Mouse (Mus musculus) myocyte (in vitro differentiated cells): ENCODE measurements around the gene S100a6. TPM values are rescaled to one million over a fixed set of nuclear protein-coding genes. Genes with fewer than 3 reads are reported as not detected.

Experiments
- H3K27me3 ChIP-seq: one replicate; pipeline ENCODE4 v1.6.1; 2011; ENCODE audit not compliant: control insufficient read depth, insufficient read depth, insufficient read length
- H3K36me3 ChIP-seq: one replicate; pipeline ENCODE4 v1.6.1; 2011; ENCODE audit not compliant: control insufficient read depth, insufficient read depth
- H3K4me2 ChIP-seq: one replicate; pipeline ENCODE4 v1.6.1; 2011; ENCODE audit warnings: low read depth, control low read depth
- H3K4me3 ChIP-seq: one replicate; pipeline ENCODE4 v1.5.1; 2011; ENCODE audit warnings: mild to moderate bottlenecking, control low read depth, moderate library complexity
- H3K79me2 ChIP-seq: one replicate; pipeline ENCODE4 v1.6.1; 2011; ENCODE audit not compliant: control insufficient read depth, insufficient read depth
- H3ac ChIP-seq: one replicate; pipeline ENCODE4 v1.6.1; 2011; ENCODE audit not compliant: control insufficient read depth, insufficient read length
- CEBPB ChIP-seq: IDR thresholded peaks from 2 replicates; pipeline ENCODE4 v1.6.1; 2011; ENCODE audit warnings: mild to moderate bottlenecking, moderate library complexity; ENCODE audit not compliant: poor library complexity, insufficient read depth, severe bottlenecking
- E2F4 ChIP-seq: IDR thresholded peaks from one replicate; pipeline ENCODE4 v1.6.1; 2011; ENCODE audit warnings: mild to moderate bottlenecking, control low read depth, moderate library complexity; ENCODE audit not compliant: insufficient read depth
- MAX ChIP-seq: IDR thresholded peaks from one replicate; pipeline ENCODE4 v1.6.1; 2011; ENCODE audit warnings: low read depth, mild to moderate bottlenecking, control low read depth
- MYOD1 ChIP-seq, 3 experiments: IDR thresholded peaks; one replicate each; pipeline ENCODE4 v1.6.1; 2011; ENCODE audit warnings: control low read depth in 2 of 3, low read depth in 2 of 3, mild to moderate bottlenecking in 2 of 3, moderate library complexity in 1 of 3; ENCODE audit not compliant: insufficient read length in 2 of 3, control insufficient read depth in 1 of 3
- MYOG ChIP-seq, 3 experiments: IDR thresholded peaks; one replicate each; pipeline ENCODE4 v1.6.1; 2011; ENCODE audit warnings: control low read depth in 2 of 3, low read depth in 2 of 3, mild to moderate bottlenecking in 2 of 3; ENCODE audit not compliant: insufficient read length in 2 of 3, control insufficient read depth in 1 of 3, insufficient read depth in 1 of 3
- POLR2A ChIP-seq: IDR thresholded peaks from one replicate; pipeline ENCODE4 v1.6.1; 2011; ENCODE audit warnings: low read depth, mild to moderate bottlenecking, control low read depth, moderate library complexity; ENCODE audit not compliant: insufficient read length
- POLR2AphosphoS2 ChIP-seq: IDR thresholded peaks from one replicate; pipeline ENCODE4 v1.6.1; 2011; ENCODE audit warnings: low read depth, control low read depth; ENCODE audit not compliant: insufficient read length
- REST ChIP-seq: IDR thresholded peaks from one replicate; pipeline ENCODE4 v1.6.1; 2011; ENCODE audit warnings: mild to moderate bottlenecking, control low read depth, moderate library complexity; ENCODE audit not compliant: insufficient read depth, insufficient read length
- SRF ChIP-seq: IDR thresholded peaks from one replicate; pipeline ENCODE4 v1.6.1; 2011; ENCODE audit warnings: low read depth; ENCODE audit not compliant: control insufficient read depth, insufficient read length
- TCF12 ChIP-seq: IDR thresholded peaks from one replicate; pipeline ENCODE4 v1.6.1; 2011; ENCODE audit warnings: mild to moderate bottlenecking, control low read depth; ENCODE audit not compliant: poor library complexity, insufficient read depth, severe bottlenecking
- TCF3 ChIP-seq: IDR thresholded peaks from one replicate; pipeline ENCODE4 v1.6.1; 2011; ENCODE audit warnings: low read depth, control low read depth; ENCODE audit not compliant: insufficient read length
- USF1 ChIP-seq: IDR thresholded peaks from one replicate; pipeline ENCODE4 v1.6.1; 2011; ENCODE audit warnings: low read depth, mild to moderate bottlenecking, control low read depth, moderate library complexity
- polyA plus RNA-seq: library from polyadenylated mRNA; unstranded; fragments of >200 nt; fragmentation: generic; extraction: Trizol; gene quantifications from one replicate; pipeline ENCODE4 v1.2.1, GENCODE M21; 2012; ENCODE audit warnings: missing spikeins

The S100a6 gene
- polyA plus RNA-seq, 1 experiment = 2,472 TPM

DNA sequence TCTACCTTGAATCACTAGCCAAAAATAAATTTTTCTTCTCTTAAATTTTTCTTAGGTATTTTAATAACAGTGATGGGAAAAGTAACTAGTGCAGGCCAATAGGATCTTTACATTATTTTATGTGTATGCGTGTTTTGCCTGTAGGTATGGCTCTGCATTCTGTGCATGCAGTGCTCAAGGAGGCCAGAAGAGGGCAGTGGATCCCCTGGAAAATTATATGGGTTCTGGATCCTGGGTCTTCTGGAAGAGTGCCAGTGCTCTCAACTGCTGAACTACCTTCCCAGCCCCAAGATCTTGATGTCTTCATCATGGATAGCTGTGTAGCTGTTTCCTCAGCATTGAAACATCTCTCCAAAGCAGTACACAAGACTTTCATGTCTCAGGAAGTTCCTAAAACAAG lies 30.5 kb upstream of the S100a6 start:
- no peak for TF ChIP-seq REST
- TF ChIP-seq MYOD1 (IDR thresholded peaks at IDR 0.05; ENCODE audit: control insufficient read depth in 1 of 3, insufficient read length in 2 of 3, low read depth in 2 of 3) = no peak

DNA sequence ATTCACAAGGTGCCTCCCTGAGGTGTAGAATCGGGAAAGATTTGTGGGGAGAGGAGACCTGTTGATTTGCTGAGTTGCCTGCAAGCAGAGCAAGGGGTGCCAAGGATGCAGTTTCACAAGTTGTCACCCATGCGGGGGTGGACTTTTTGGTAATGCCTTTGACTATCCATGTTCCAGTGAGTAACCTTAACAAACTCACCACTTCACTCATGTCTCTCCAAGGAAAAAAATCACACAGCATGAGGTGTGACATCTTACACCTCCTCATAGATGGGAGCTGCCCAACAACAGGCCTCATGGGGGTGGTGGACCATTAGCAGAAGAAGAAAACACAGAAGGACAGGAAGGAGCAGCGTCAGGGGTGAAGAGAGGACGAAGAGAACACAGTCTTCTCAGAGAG lies 30.1 kb upstream of the S100a6 start:
- Histone ChIP-seq H3K27me3 (no peaks in the 10 kb centered on the region), H3K36me3 (no peaks in the 10 kb centered on the region)
- TF ChIP-seq TCF3 (no peak), SRF (no peak), POLR2A (no peak), CEBPB (no peak), USF1 (no peak)

More for the DNA sequence above, 30.5 kb upstream of the S100a6 start:
- Histone ChIP-seq H3K4me2 (no peak overlapping the region), H3K4me3 (no peak overlapping the region), H3K36me3 (no peaks in the 10 kb centered on the region), H3K27me3 (no peaks in the 10 kb centered on the region), H3ac (no peak overlapping the region), H3K79me2 (no peaks in the 10 kb centered on the region)

DNA sequence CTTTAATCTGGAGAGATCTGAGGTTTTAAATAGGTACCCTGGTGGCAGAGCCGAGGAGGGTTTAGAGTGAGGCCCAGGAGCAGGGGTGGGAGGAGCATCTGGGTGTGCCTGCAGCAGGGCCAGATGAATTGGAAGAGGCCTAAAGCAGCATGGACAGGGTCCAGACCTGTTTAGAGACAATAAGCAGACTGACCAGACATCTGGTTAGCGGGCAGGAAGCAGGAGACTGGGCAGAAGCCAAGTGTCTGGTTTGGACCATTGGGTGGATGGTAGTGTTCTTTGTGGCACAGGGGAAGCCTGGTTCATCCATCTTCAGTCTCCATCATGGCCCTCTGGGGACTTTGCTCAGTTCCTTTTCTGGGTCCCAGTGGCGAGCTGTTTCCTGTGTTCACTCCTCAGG lies 28.8 kb upstream of the S100a6 start:
- H3ac ChIP-seq = no peak overlapping the region
- no peak overlapping the region for H3K4me3 ChIP-seq
- H3K79me2 ChIP-seq = no peaks in the 10 kb centered on the region
- peak overlapping the region; percentile 35 for H3K4me2 ChIP-seq
- no peaks in the 10 kb centered on the region for H3K27me3 ChIP-seq
- H3K36me3 ChIP-seq = no peaks in the 10 kb centered on the region
- no peak for TF ChIP-seq REST
- no peak for TF ChIP-seq SRF
- no peak for TF ChIP-seq MYOG (IDR thresholded peaks at IDR 0.05; ENCODE audit: control insufficient read depth in 1 of 3, insufficient read depth in 1 of 3, insufficient read length in 2 of 3, low read depth in 2 of 3)
- TF ChIP-seq USF1 = no peak

More for the DNA sequence above, 30.1 kb upstream of the S100a6 start:
- no peak overlapping the region for H3ac ChIP-seq
- no peak overlapping the region for H3K4me2 ChIP-seq
- H3K79me2 ChIP-seq = no peaks in the 10 kb centered on the region
- no peak overlapping the region for H3K4me3 ChIP-seq

DNA sequence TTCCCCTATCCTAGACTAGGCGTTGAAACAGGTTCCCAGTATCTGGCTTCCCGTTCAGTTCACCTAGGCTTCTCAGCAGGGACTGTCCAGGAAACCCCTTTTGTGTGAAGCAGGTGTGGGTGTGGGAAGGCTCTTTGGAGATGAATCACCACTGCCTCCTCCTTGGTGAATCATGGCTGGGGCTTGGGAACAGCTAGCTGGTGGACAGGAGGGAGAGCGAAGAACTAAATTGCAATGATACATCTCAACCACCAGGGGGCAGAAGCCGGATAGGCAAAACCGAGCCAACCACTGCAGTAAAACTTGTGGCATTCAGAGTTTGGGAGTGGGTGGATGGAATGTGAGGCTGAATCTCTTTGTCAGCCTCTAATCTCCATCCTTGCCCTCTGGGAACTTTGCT lies 27.1 kb upstream of the S100a6 start:
- Histone ChIP-seq H3ac (no peak overlapping the region), H3K79me2 (no peaks in the 10 kb centered on the region), H3K4me3 (no peak overlapping the region), H3K27me3 (no peaks in the 10 kb centered on the region), H3K4me2 (peak overlapping the region; percentile 85), H3K36me3 (no peaks in the 10 kb centered on the region)
- TF ChIP-seq MYOD1 (IDR thresholded peaks at IDR 0.05; ENCODE audit: control insufficient read depth in 1 of 3, insufficient read length in 2 of 3, low read depth in 2 of 3) = peak in 1 of 3 experiments; percentile 53
- TF ChIP-seq REST = no peak
- TF ChIP-seq MYOG (IDR thresholded peaks at IDR 0.05; ENCODE audit: control insufficient read depth in 1 of 3, insufficient read depth in 1 of 3, insufficient read length in 2 of 3, low read depth in 2 of 3) = peak in 1 of 3 experiments; percentile 7
- no peak for TF ChIP-seq SRF
- TF ChIP-seq POLR2A = peak; percentile 10
- TF ChIP-seq POLR2AphosphoS2 = no peak
- TF ChIP-seq USF1 = no peak
- no peak for TF ChIP-seq TCF3

DNA sequence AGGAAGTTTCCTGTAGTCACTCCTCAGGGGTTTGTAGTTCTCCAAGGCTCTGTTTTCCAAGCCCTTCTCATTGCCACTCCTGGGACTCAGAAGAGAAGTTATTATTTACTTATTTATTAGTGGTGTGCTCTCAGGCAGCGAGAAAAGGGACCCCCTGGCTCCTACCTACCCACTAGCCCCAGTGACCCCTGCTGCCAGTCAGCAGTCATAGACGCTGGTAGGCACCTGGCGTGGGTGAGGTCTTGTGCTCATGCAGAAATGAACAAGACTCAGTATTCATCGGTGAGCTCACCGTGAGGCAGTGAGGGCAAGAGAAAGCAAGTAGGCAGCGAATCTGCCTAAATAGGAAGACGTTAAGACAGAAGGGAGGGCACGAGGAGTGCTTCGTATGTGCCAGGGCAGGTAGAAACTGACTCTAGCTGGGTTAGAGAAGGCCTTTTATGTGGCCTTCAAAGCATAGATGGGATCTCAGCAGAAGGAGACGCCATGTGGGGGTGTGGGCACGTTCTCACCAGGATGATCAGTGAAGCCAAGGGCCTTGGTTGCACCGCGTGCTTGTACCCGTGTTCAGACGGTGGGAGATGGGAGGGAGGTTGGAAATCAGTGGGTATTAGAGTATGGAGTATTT lies 26.6 kb upstream of the S100a6 start:
- Histone ChIP-seq H3K4me3 (no peak overlapping the region), H3K4me2 (peak overlapping the region; percentile 85), H3ac (no peak overlapping the region), H3K36me3 (no peaks in the 10 kb centered on the region), H3K79me2 (no peaks in the 10 kb centered on the region), H3K27me3 (no peaks in the 10 kb centered on the region)
- TF ChIP-seq SRF = no peak
- no peak for TF ChIP-seq POLR2AphosphoS2
- no peak for TF ChIP-seq MAX
- no peak for TF ChIP-seq REST
- no peak for TF ChIP-seq USF1
- no peak for TF ChIP-seq TCF3
- no peak for TF ChIP-seq POLR2A
- TF ChIP-seq MYOD1 (IDR thresholded peaks at IDR 0.05; ENCODE audit: control insufficient read depth in 1 of 3, insufficient read length in 2 of 3, low read depth in 2 of 3) = no peak
- TF ChIP-seq MYOG (IDR thresholded peaks at IDR 0.05; ENCODE audit: control insufficient read depth in 1 of 3, insufficient read depth in 1 of 3, insufficient read length in 2 of 3, low read depth in 2 of 3) = no peak
- TF ChIP-seq TCF12 = no peak
- TF ChIP-seq CEBPB = no peak
- TF ChIP-seq E2F4 = no peak
